ENCODE assay signal across 11 mouse cellular contexts in the genomic region with DNA sequence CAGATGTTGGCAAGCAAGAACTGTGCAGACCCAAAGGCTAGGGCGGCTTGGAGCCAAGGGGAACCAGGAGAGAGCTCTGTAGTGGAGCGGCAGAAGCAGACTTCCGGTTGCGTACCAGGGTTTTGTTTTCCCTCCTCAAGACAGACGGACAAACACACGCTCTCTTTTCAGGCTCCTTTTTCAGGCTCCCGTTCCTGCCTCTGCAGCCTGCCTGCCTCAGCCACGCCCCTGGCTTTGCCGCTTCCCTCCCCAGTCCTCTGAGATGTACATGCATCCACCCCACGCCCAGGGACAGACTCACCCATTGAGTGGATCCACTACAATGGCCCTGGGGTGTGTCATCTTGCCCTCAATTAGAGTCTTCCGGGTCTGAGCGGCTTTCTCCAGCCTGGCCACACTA. TPM values are rescaled to one million over a fixed set of nuclear protein-coding genes. Genes with fewer than 3 reads are reported as not detected.
DNase-seq lines count a peak whose midpoint lies in the region.
"Had no signal": no experiment of that assay in that cellular context is flagged by ENCODE, and none has a peak within 500 bp of the region (broad histone marks: within the 10 kb centered on the region; RNA-seq: fewer than 3 reads in every experiment).

No protein-coding gene starts in this region.

- peak; percentile 41 for DNase-seq in gastrocnemius, postnatal 25 days
- DNase-seq in gastrocnemius, postnatal 10 days: no peak
- peak; percentile 86 for DNase-seq in R1 (ENCODE audit: low read depth, low spot score)
- peak; percentile 25 for DNase-seq in induced T-regulatory cell, adult 2 months (ENCODE audit: low read depth)
- DNase-seq in thymus, postnatal 10 days (ENCODE audit: low spot score in 2 of 2): peak; percentile 24 to 39
- DNase-seq in urinary bladder, adult 2 months (ENCODE audit: low spot score): no peak
- DNase-seq in ovary, postnatal 36 days (ENCODE audit: low spot score): no peak
- no peak for DNase-seq in left cerebral cortex, postnatal 36 days (ENCODE audit: low spot score in 2 of 2)
- DNase-seq: cerebellum, adult 8-10 months; kidney, adult 11 months; left cerebral cortex, postnatal 4 days had no signal

- intact Hi-C loops in left cerebral cortex, postnatal 36 days (cut with DNase I): no loop called here

RNA-seq across cellular contexts. Expression of gene Lrp1, which starts 30.7 kb away (rescaled TPM):
- 10 to 100 TPM; 58.1 to 64.3 TPM for total RNA-seq in gastrocnemius, postnatal 25 days (2021)
- 100 to 1,000 TPM; 105 to 132 TPM for total RNA-seq in gastrocnemius, postnatal 10 days (2021)
- polyA plus RNA-seq in urinary bladder, adult 2 months (2012; rRNA removed): 242 and 366 TPM in 2 replicates
- total RNA-seq in left cerebral cortex, postnatal 36 days (2021): 100 to 1,000 TPM; 285 to 320 TPM

RNA-seq across cellular contexts. Expression of gene Stat6, which starts 52.5 kb away (rescaled TPM):
- 10 to 100 TPM; 16.5 to 21.8 TPM for total RNA-seq in gastrocnemius, postnatal 25 days (2021)
- total RNA-seq in gastrocnemius, postnatal 10 days (2021): 10 to 100 TPM; 15.8 to 24.4 TPM
- polyA plus RNA-seq in urinary bladder, adult 2 months (2012; rRNA removed): 78.1 and 88.7 TPM in 2 replicates
- 10 to 100 TPM in 1 of 2 experiments, 1 to 10 TPM in 1; 9.0 to 12.7 TPM for total RNA-seq in left cerebral cortex, postnatal 36 days (2021)

RNA-seq across cellular contexts. Expression of gene Nxph4, which starts 55.9 kb away (rescaled TPM):
- under 1 TPM; 0.26 to 0.32 TPM for total RNA-seq in gastrocnemius, postnatal 25 days (2021)
- 1 to 10 TPM; 1.6 to 1.9 TPM for total RNA-seq in gastrocnemius, postnatal 10 days (2021)
- 0.04 and 0.07 TPM in 2 replicates for polyA plus RNA-seq in urinary bladder, adult 2 months (2012; rRNA removed)
- 1 to 10 TPM; 6.0 to 7.6 TPM for total RNA-seq in left cerebral cortex, postnatal 36 days (2021)

Comparison
In these comparisons a context has a peak if more than half of its experiments do, and no peak if none do; other contexts are left out.
1. DNase-seq: peak in gastrocnemius, postnatal 25 days (single experiment), R1 (single experiment), induced T-regulatory cell, adult 2 months (single experiment) and thymus, postnatal 10 days (2 of 2); none in gastrocnemius, postnatal 10 days (single experiment), urinary bladder, adult 2 months (single experiment), ovary, postnatal 36 days (single experiment) and left cerebral cortex, postnatal 36 days (0 of 2).